ENCODE assay signal across 8 mouse cellular contexts in genomic region chr19:45812673-45813252, GRCm38 (mm10). TPM values are rescaled to one million over a fixed set of nuclear protein-coding genes. Genes with fewer than 3 reads are reported as not detected.
DNase-seq lines count a peak whose midpoint lies in the region; ATAC-seq and TF ChIP-seq lines count a peak whose summit lies in the region.

No protein-coding gene starts in this region.

- no peaks in the 10 kb centered on the region for H3K36me3 ChIP-seq in heart, embryonic 11.5 days (ENCODE audit: control insufficient read depth, insufficient read depth, low read length)
- H3K36me3 ChIP-seq in MEL (ENCODE audit: control insufficient read depth in 1 of 2, insufficient read depth in 2 of 2, low read length in 2 of 2), result no peaks in the 10 kb centered on the region
- H3K36me3 ChIP-seq in forebrain, embryonic 16.5 days (ENCODE audit: control insufficient read depth, insufficient read depth), result no peaks in the 10 kb centered on the region

- no peak for TF ChIP-seq POLR2A in MEL (IDR thresholded peaks at IDR 0.05; ENCODE audit: control insufficient read depth in 1 of 2, insufficient read depth in 1 of 2, low read depth in 1 of 2, low read length in 2 of 2, poor library complexity in 1 of 2)

- no peak for DNase-seq in heart, postnatal 14 days
- DNase-seq in MEL (ENCODE audit: low read depth, low spot score) (no peak), adipocyte (ENCODE audit: low spot score) (no peak)
- DNase-seq in mesoderm, embryonic 11.5 days (ENCODE audit: low read depth, low spot score), result peak; percentile 68
- DNase-seq in urinary bladder, adult 2 months (ENCODE audit: low spot score), result no peak
- no peak for DNase-seq in thymus, postnatal 25 days

- 17% methylated on average over 8 of the region's 8 CpGs for WGBS in heart, embryonic 11.5 days (ENCODE audit: insufficient replicate concordance)
- WGBS in forebrain, embryonic 16.5 days, result 15% methylated on average over 8 of the region's 8 CpGs

- intact Hi-C loops in heart, postnatal 14 days (cut with DNase I), result loop anchor here (1.0 to 2.0 kb wide), 2 partner anchors 141 to 202 kb away; no protein-coding TSS in a partner anchor

- H3K4me2 ChIP-seq in heart, embryonic 11.5 days, result peak overlapping the region; percentile 63
- peak overlapping the region; percentile 49 for H3K4me2 ChIP-seq in forebrain, embryonic 16.5 days (ENCODE audit: low read length)

- no peak overlapping the region for H3K9ac ChIP-seq in heart, embryonic 11.5 days (ENCODE audit: low read depth, low read length)
- H3K9ac ChIP-seq in MEL (ENCODE audit: control insufficient read depth, low read depth, low read length, poor library complexity, severe bottlenecking), result no peak overlapping the region
- peak overlapping the region; percentile 15; the same call in 1 of the 2 replicates for H3K9ac ChIP-seq in forebrain, embryonic 16.5 days (replicated peaks; ENCODE audit: low read depth, low read length)

- H3K27ac ChIP-seq in heart, embryonic 11.5 days (ENCODE audit: low read depth, low read length), result no peak overlapping the region
- no peak overlapping the region for H3K27ac ChIP-seq in MEL (ENCODE audit: control insufficient read depth, low read depth, low read length)
- H3K27ac ChIP-seq in forebrain, embryonic 16.5 days (ENCODE audit: low read length), result peak overlapping the region; percentile 12; the same call in 1 of the 2 replicates

- no peak for TF ChIP-seq RAD21 in MEL (IDR thresholded peaks at IDR 0.05; ENCODE audit: low read depth, low read length)

- no peaks in the 10 kb centered on the region for H3K79me2 ChIP-seq in MEL (ENCODE audit: control insufficient read depth, insufficient read depth, low read length, poor library complexity)

- H3K4me3 ChIP-seq in heart, embryonic 11.5 days (ENCODE audit: low read depth, low read length), result peak overlapping the region; percentile 20; the same call in 1 of the 2 replicates
- H3K4me3 ChIP-seq in MEL (ENCODE audit: control insufficient read depth in 1 of 2, insufficient read depth in 1 of 2, low read depth in 2 of 2, low read length in 2 of 2), result peak overlapping the region; percentile 40 to 52
- peak overlapping the region; percentile 31 for H3K4me3 ChIP-seq in forebrain, embryonic 16.5 days (replicated peaks; ENCODE audit: low read length)

- no peak for TF ChIP-seq CTCF in MEL (IDR thresholded peaks at IDR 0.05 in 2 of 3, conservative IDR thresholded peaks at IDR 0.05 in 1 of 3; ENCODE audit: control insufficient read depth in 1 of 3, insufficient read depth in 1 of 3, low read depth in 2 of 3, low read length in 3 of 3, poor library complexity in 1 of 3, severe bottlenecking in 1 of 3)

- TF ChIP-seq EP300 in MEL (IDR thresholded peaks at IDR 0.05; ENCODE audit: low read depth in 1 of 2, low read length in 2 of 2), result no peak

- H3K4me1 ChIP-seq in heart, embryonic 11.5 days (ENCODE audit: control insufficient read depth, insufficient read depth, low read length), result peaks cover 22% of the 10 kb centered on the region
- H3K4me1 ChIP-seq in MEL (ENCODE audit: control insufficient read depth in 1 of 2, insufficient read depth in 2 of 2, low read length in 2 of 2), result peaks cover 0 to 5% of the 10 kb centered on the region in 2 experiments; a peak in 2 of 4 replicates
- peaks cover 28% of the 10 kb centered on the region for H3K4me1 ChIP-seq in forebrain, embryonic 16.5 days (replicated peaks; ENCODE audit: control insufficient read depth, insufficient read depth, low read length)

- ATAC-seq in heart, embryonic 11.5 days (replicated peaks; ENCODE audit: insufficient number of reproducible peaks, low FRiP score, low TSS enrichment), result no peak
- ATAC-seq in forebrain, embryonic 16.5 days, result no peak

- no peaks in the 10 kb centered on the region for H3K9me3 ChIP-seq in heart, embryonic 11.5 days (replicated peaks; ENCODE audit: control insufficient read depth, low read length)
- no peaks in the 10 kb centered on the region for H3K9me3 ChIP-seq in MEL (replicated peaks; ENCODE audit: insufficient read depth, low read length)
- no peaks in the 10 kb centered on the region for H3K9me3 ChIP-seq in forebrain, embryonic 16.5 days (ENCODE audit: control insufficient read depth, low read length)

- peaks cover 28% of the 10 kb centered on the region for H3K27me3 ChIP-seq in heart, embryonic 11.5 days (ENCODE audit: control insufficient read depth, insufficient read depth, low read length)
- no peaks in the 10 kb centered on the region for H3K27me3 ChIP-seq in MEL (ENCODE audit: control insufficient read depth in 1 of 2, insufficient read depth in 2 of 2, low read length in 2 of 2)
- no peaks in the 10 kb centered on the region for H3K27me3 ChIP-seq in forebrain, embryonic 16.5 days (replicated peaks; ENCODE audit: control insufficient read depth, insufficient read depth, low read length)

TF ChIP-seq in MEL, 35 proteins besides CTCF, POLR2A, EP300 and RAD21:
- TF ChIP-seq ZNF384 (IDR thresholded peaks at IDR 0.05; ENCODE audit: low read depth, low read length) (peak; percentile 57; the same call in 1 of the 2 replicates), TBP (IDR thresholded peaks at IDR 0.05; ENCODE audit: low read depth, low read length) (peak; percentile 77), MXI1 (IDR thresholded peaks at IDR 0.05; ENCODE audit: low read depth, low read length) (no peak; the same call in 1 of the 2 replicates), GABPA (IDR thresholded peaks at IDR 0.05; ENCODE audit: low read depth, low read length) (no peak), USF1 (IDR thresholded peaks at IDR 0.05; ENCODE audit: low read depth, low read length) (no peak), UBTF (IDR thresholded peaks at IDR 0.05; ENCODE audit: borderline replicate concordance, insufficient read depth, low read depth, low read length) (no peak), RCOR1 (IDR thresholded peaks at IDR 0.05; ENCODE audit: low read depth, low read length) (0 out of 2 replicates have a peak, but pooled peaks have one; percentile 24), MAZ (IDR thresholded peaks at IDR 0.05; ENCODE audit: low read depth, low read length) (no peak), SIN3A (IDR thresholded peaks at IDR 0.05; ENCODE audit: low read length) (no peak), NRF1 (IDR thresholded peaks at IDR 0.05; ENCODE audit: insufficient read depth, low read depth, low read length, poor library complexity, severe bottlenecking) (no peak), POLR2AphosphoS5 (IDR thresholded peaks at IDR 0.05; ENCODE audit: borderline replicate concordance, low read depth, low read length) (no peak)

RNA-seq across cellular contexts. Expression of gene Kcnip2, which starts 3.1 kb away (rescaled TPM):
- polyA plus RNA-seq in heart, embryonic 11.5 days (2014; fragmentation: Nextera tagmentation; extraction: Ambion mirVana), result 0.45 and 0.66 TPM in 2 replicates
- 100 to 1,000 TPM; 149 to 164 TPM for total RNA-seq in heart, postnatal 14 days (2021)
- not detected in 2 replicates for total RNA-seq in MEL (2012; rRNA removed)
- under 1 TPM in 1 of 2 experiments, not detected in 1; 0.14 TPM for polyA plus RNA-seq in MEL (2012; ENCODE audit: insufficient read depth in 1 of 2, insufficient read length in 2 of 2, low read depth in 1 of 2, low replicate concordance in 2 of 2, missing spikeins in 1 of 2)
- polyA plus RNA-seq in forebrain, embryonic 16.5 days (2015; fragmentation: Nextera tagmentation; extraction: Ambion mirVana), result 12.3 and 14.6 TPM in 2 replicates
- 0.40 and 0.55 TPM in 2 replicates for polyA plus RNA-seq in urinary bladder, adult 2 months (2012; rRNA removed)

RNA-seq across cellular contexts. Expression of gene Mgea5, which starts 29.1 kb away (rescaled TPM):
- 40.2 and 48.3 TPM in 2 replicates for polyA plus RNA-seq in heart, embryonic 11.5 days (2014; fragmentation: Nextera tagmentation; extraction: Ambion mirVana)
- total RNA-seq in heart, postnatal 14 days (2021), result 10 to 100 TPM; 65.7 TPM
- 54.4 and 64.2 TPM in 2 replicates for total RNA-seq in MEL (2012; rRNA removed)
- 10 to 100 TPM in 1 of 2 experiments, not detected in 1; 67.0 TPM for polyA plus RNA-seq in MEL (2012; ENCODE audit: insufficient read depth in 1 of 2, insufficient read length in 2 of 2, low read depth in 1 of 2, low replicate concordance in 2 of 2, missing spikeins in 1 of 2)
- 77.0 and 90.5 TPM in 2 replicates for polyA plus RNA-seq in forebrain, embryonic 16.5 days (2015; fragmentation: Nextera tagmentation; extraction: Ambion mirVana)
- polyA plus RNA-seq in urinary bladder, adult 2 months (2012; rRNA removed), result 74.9 and 76.7 TPM in 2 replicates
